Mouse (Mus musculus) erythroblast, embryonic 14.5 days (primary cell): ENCODE measurements at regions not wholly inside any gene's neighbourhood (a gene's known extent, or its start where the extent isn't known, plus 50 kb on each side); places are given as distances from the start of the nearest gene placed in this dataset.

Source experiments
- GATA1 ChIP-seq: IDR thresholded peaks from 2 replicates; pipeline ENCODE4 v1.6.1; 2012; ENCODE audit warnings: low read length, inconsistent platforms, mixed read lengths
- TAL1 ChIP-seq: IDR thresholded peaks from 3 replicates; pipeline ENCODE4 v1.6.1; 2012; ENCODE audit warnings: low read length, inconsistent platforms, mixed read lengths

DNA sequence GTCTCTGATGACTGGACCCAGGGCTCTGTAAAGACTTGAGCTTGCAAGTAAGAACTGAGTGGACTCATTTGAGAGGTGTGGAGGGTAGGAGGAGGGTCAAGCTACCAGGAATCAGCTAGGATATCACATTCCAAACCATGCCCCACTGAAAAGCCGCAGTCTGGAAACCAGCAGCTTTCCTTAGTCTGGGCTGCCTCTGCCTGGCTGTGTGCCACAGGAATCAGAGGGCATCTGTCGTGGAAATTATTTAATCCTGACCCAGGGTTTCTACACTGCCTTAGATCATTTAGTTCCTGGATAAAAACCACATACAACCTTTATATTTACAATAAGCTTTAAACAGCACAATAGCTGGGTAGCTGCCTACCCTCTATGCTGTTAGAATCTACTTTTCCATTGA lies 66.4 kb downstream of the Fam43a start:
- TF ChIP-seq GATA1 (no peak), TAL1 (no peak)
